Mouse (Mus musculus): Measurements from ENCODE around the gene Iffo2.

- TF ChIP-seq CTCF (IDR thresholded peaks at IDR 0.05) (no peak), EP300 (IDR thresholded peaks at IDR 0.05) (no peak)
Observed at GRCm38 (mm10) chr4:139491541-139492170, 38.7 kb upstream of the Iffo2 start.
